Mouse (Mus musculus) midbrain, embryonic 13.5 days (tissue): ENCODE results near the gene Socs7. TPM values are rescaled to one million over a fixed set of nuclear protein-coding genes. Genes with fewer than 3 reads are reported as not detected.
"Not testable (repeated sequence)": the region's sequence is repeated elsewhere in the genome, so short reads cannot be mapped to it uniquely, and the experiment has no call there.

Experiments used
- ATAC-seq: fragments of 200-750 bp; cut with Nextera tagmentation; 2 replicates; pipeline ENCODE4 v1.8.0; 2017; ENCODE audit warnings: mild to moderate bottlenecking, moderate TSS enrichment, moderate library complexity
- H3K27ac ChIP-seq: fragments of 300-500 bp; sonication (generic); 2 replicates; pipeline ENCODE4 v1.5.1; 2015; ENCODE audit warnings: inconsistent platforms, mild to moderate bottlenecking, moderate library complexity
- H3K27me3 ChIP-seq: fragments of 300-500 bp; sonication (generic); 2 replicates; pipeline ENCODE4 v1.6.1; 2015; ENCODE audit warnings: mild to moderate bottlenecking, inconsistent platforms
- H3K36me3 ChIP-seq: fragments of 300-500 bp; sonication (generic); 2 replicates; pipeline ENCODE4 v1.6.1; 2015; ENCODE audit warnings: mild to moderate bottlenecking, inconsistent platforms
- H3K4me1 ChIP-seq: fragments of 300-500 bp; sonication (generic); replicated peaks from 2 replicates; pipeline ENCODE4 v1.6.1; 2015; ENCODE audit warnings: inconsistent platforms
- H3K4me2 ChIP-seq: fragments of 300-500 bp; sonication (generic); replicated peaks from 2 replicates; pipeline ENCODE4 v1.6.1; 2015; ENCODE audit warnings: moderate library complexity, mild to moderate bottlenecking, inconsistent platforms
- H3K4me3 ChIP-seq: fragments of 300-500 bp; sonication (generic); replicated peaks from 2 replicates; pipeline ENCODE4 v1.5.1; 2015; ENCODE audit warnings: mild to moderate bottlenecking, inconsistent platforms
- H3K9ac ChIP-seq: fragments of 300-500 bp; sonication (generic); replicated peaks from 2 replicates; pipeline ENCODE4 v1.6.1; 2015; ENCODE audit warnings: mild to moderate bottlenecking, inconsistent platforms
- H3K9me3 ChIP-seq: fragments of 300-500 bp; sonication (generic); 2 replicates; pipeline ENCODE4 v1.6.1; 2016; ENCODE audit warnings: mild to moderate bottlenecking, inconsistent platforms
- WGBS: fragments of 180-500 bp; shearing (Covaris S2); methylation state at CpG from one replicate; pipeline ENCODE4 v1.1.7; 2015; 5-methylcytosine and 5-hydroxymethylcytosine counted together
- polyA plus RNA-seq: library from polyadenylated mRNA; unstranded; fragments of >200 nt; fragmentation: Nextera tagmentation; extraction: Ambion mirVana; gene quantifications from 2 replicates; pipeline ENCODE4 v1.2.1, GENCODE M21; 2015

The Socs7 gene
- polyA plus RNA-seq = 8.8 and 9.4 TPM in 2 replicates

DNA sequence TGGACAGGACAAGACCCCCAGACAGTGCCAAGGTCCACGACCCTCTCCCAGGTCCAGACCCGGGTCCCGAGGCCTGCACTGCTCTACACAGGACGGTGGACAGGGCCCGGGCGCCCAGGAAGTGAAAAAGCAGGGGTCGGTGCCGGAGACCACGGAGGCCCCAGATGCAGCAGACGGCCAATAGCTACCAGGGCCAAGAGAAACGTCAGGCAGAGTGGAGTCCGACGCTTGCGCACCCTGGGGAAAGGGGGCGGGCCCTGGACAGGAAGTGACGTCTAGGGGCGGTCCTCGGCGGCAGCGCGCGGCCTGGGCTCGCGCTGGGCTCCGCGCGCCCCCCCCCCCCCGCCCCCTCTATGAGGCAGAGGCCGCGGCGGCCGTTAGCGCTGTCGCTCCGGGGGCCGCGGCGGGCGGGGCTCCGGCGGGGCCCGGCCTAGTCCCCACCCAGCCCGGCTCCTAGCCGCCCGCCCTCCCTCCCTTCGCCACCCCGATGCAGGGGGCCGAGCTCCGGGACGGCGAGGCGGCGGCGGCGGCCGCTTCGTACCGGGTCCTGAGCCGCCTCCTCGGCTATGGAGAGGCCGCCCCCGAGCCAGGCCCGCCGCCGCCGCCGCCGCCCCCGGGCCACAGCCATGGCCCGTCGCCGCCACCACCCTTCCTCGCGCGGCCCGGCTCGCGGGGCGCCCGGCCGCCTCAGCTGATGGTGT is at the start of gene Socs7:
TSS of gene Socs7 (plus strand) at position 604 of the 701 bp plus-strand sequence.
- peak within 1 kb of the TSS; percentile 87 for H3K27ac ChIP-seq
- H3K4me3 ChIP-seq = peak within 1 kb of the TSS; percentile 99
- no peaks in the 10 kb centered on the region for H3K36me3 ChIP-seq
- peak within 1 kb of the TSS; percentile 95 for H3K4me2 ChIP-seq
- H3K4me1 ChIP-seq = peaks cover 31% of the 10 kb centered on the region
- ATAC-seq = peak; percentile 98
- peak within 1 kb of the TSS; percentile 99 for H3K9ac ChIP-seq
- under 1% methylated on average over 28 of the region's 81 CpGs for WGBS
- H3K9me3 ChIP-seq = no peaks in the 10 kb centered on the region
- H3K27me3 ChIP-seq = no peaks in the 10 kb centered on the region

DNA sequence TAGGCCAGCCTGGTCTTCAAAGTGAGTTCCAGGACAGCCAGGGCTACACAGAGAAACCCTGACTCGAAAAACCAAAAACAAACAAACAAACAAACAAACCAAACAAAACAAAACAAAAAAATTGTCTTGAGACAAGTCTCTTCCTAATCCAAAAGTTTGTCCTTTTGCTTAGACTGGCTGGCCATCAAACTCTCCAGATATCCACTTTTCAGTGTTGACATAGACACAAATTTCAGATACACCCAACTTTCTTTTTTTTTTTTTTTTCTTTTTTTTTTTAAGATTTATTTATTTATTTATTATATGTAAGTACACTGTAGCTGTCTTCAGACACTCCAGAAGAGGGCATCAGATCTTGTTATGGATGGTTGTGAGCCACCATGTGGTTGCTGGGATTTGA is 49.5 kb upstream of the Socs7 start:
- H3K27ac ChIP-seq, H3K9ac ChIP-seq, H3K4me2 ChIP-seq, H3K4me3 ChIP-seq, H3K36me3 ChIP-seq, H3K27me3 ChIP-seq, ATAC-seq, H3K9me3 ChIP-seq: not testable (repeated sequence)
- peaks cover 29% of the 10 kb centered on the region for H3K4me1 ChIP-seq
- WGBS = 74% methylated on average over 1 of the region's 1 CpGs

DNA sequence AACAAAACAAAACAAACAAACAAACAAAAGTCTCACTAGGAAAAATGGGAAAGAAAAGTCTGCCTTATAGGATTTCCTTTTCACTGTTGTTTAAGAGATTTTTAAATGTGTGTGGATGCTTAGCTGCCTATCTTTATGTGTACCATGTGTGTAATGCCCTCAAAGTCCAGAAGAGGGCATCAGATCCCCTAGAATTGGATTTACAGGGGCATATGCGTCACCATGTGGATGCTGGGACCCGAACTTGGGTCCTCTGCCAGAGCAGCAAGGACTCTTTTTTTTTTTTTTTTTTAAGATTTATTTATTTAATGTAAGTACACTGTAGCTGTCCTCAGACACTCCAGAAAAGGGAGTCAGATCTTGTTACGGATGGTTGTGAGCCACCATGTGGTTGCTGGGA is 48.2 kb upstream of the Socs7 start:
- Histone ChIP-seq H3K4me1 (peaks cover 29% of the 10 kb centered on the region), H3K4me2 (no peak overlapping the region), H3K9ac (no peak overlapping the region), H3K4me3 (no peak overlapping the region), H3K27me3 (no peaks in the 10 kb centered on the region), H3K36me3 (no peaks in the 10 kb centered on the region), H3K9me3 (no peaks in the 10 kb centered on the region), H3K27ac (no peak overlapping the region)
- no peak for ATAC-seq
- 90% methylated on average over 3 of the region's 3 CpGs for WGBS

DNA sequence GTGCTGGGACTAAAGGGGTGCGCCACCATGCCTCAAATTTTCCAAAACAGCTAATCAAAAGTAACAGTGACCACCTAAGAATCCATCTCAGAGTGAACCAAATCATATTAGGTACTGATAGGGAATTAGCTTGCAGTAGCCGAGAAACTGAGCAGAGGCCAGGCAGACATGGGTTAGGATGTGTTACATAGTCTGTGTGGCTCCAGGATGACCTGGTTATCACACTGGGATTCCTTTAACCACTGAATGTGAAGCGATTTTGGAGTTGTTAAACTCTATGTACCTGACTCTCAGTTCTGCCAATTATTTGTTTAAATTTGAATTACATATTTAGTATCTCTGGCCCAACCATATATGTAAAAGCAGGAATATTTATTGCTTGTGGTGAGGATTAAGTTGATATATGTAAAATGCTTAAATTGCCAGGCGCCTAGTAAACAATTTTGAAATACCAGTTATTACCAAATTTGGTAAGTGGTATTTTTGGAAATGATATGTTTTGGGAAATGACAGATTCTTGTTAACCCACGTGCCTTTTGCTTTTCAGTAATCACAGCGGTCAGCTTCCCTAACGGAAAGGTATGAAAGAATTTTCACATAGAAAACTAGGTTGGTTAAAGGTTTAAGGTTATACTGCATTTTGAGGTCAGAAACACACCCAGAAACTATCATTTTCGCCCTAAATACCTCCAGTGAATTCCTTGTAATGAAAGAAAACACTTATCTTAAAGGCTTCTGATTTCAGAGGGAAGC is 47.4 kb upstream of the Socs7 start:
- Histone ChIP-seq H3K9ac (no peak overlapping the region), H3K4me1 (peaks cover 21% of the 10 kb centered on the region), H3K27me3 (no peaks in the 10 kb centered on the region), H3K36me3 (no peaks in the 10 kb centered on the region), H3K27ac (0 out of 2 replicates have a peak overlapping the region, but pooled peaks have one; percentile 16), H3K4me2 (peak overlapping the region; percentile 55), H3K9me3 (no peaks in the 10 kb centered on the region), H3K4me3 (peak overlapping the region; percentile 54; the same call in 1 of the 2 replicates)
- ATAC-seq = no peak
- 49% methylated on average over 8 of the region's 8 CpGs for WGBS

DNA sequence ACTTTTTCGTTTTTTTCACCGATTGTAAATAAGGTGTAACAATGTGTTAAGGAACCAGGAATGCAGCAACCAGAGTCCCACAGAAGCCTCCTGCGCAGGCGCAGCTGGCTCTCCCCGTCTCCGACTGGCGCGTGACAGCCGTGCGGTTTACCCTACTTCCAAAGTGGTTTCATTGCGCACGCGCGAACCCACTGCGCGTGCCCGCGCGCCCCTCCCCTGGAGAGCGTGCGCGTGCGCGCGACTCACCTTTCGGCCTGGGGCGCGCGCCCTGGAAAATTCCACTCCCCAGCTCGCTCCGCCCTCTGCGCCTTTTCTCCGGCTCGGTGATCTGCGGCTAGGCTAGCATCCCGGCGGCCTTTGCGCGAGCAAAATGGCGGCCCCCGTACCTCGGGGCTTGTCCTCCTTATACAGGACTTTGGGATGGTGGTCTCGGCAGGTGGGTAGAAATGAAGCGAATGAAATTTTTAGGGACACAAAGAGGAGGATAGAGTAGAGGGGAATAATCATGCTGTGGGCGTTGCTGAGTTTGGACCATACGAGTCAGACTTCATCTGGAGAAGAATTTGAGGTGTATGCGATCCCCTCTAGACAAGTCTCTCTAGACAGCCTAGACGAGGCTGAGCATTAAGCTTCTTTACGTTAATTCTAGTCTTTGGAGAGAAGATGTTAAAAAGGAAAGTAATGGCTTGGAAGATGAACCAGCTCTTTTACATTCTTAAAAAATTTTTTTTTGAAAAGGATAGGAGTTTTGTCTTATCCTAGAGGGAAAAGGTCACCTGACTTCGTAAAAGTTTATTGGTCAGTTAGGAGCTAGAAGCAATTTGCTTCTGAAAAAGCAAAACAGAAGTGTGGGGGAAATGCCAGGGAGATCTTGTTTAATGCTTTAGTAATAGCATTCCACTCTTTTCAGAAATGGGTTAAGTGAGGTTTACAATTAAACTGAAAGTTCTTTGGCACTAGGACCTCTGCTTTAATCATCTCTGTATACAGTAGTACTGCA is 46.5 kb upstream of the Socs7 start, which contains the start of gene Mrpl45:
TSS of gene Mrpl45 (plus strand) at position 213 of the 1,000 bp plus-strand sequence.
- WGBS = under 1% methylated on average over 50 of the region's 50 CpGs
- H3K36me3 ChIP-seq = no peaks in the 10 kb centered on the region
- peaks cover 13% of the 10 kb centered on the region for H3K4me1 ChIP-seq
- no peaks in the 10 kb centered on the region for H3K9me3 ChIP-seq
- peak within 1 kb of the TSS; percentile 55 for H3K4me2 ChIP-seq
- ATAC-seq = peak; percentile 95
- peak within 1 kb of the TSS; percentile 70 for H3K9ac ChIP-seq
- no peaks in the 10 kb centered on the region for H3K27me3 ChIP-seq
- peak within 1 kb of the TSS; percentile 70 for H3K27ac ChIP-seq
- H3K4me3 ChIP-seq = peak within 1 kb of the TSS; percentile 54

DNA sequence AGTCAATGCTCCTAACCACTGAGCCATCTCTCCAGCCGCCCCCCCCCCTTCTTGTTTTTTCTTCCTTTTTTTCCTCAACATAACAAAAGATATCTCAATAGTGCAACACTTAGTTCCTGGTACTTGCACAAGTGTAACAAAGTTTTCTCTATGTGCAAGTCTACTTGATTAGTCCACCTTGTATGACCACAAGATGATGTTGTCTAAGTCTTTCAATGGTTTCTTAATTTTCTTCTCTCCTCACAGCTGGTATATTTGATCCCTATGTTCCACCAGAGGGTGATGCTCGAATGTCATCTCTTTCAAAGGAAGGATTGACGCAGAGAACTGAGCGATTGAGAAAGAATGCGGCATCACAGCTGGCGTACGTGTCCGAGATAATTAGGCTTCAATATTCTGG is 41.2 kb upstream of the Socs7 start:
- Histone ChIP-seq H3K9ac (no peak overlapping the region), H3K36me3 (peaks cover 38% of the 10 kb centered on the region), H3K4me3 (no peak overlapping the region), H3K27ac (no peak overlapping the region), H3K27me3 (no peaks in the 10 kb centered on the region), H3K9me3 (no peaks in the 10 kb centered on the region), H3K4me2 (no peak overlapping the region), H3K4me1 (peaks cover 2% of the 10 kb centered on the region)
- no peak for ATAC-seq
- 86% methylated on average over 8 of the region's 8 CpGs for WGBS

DNA sequence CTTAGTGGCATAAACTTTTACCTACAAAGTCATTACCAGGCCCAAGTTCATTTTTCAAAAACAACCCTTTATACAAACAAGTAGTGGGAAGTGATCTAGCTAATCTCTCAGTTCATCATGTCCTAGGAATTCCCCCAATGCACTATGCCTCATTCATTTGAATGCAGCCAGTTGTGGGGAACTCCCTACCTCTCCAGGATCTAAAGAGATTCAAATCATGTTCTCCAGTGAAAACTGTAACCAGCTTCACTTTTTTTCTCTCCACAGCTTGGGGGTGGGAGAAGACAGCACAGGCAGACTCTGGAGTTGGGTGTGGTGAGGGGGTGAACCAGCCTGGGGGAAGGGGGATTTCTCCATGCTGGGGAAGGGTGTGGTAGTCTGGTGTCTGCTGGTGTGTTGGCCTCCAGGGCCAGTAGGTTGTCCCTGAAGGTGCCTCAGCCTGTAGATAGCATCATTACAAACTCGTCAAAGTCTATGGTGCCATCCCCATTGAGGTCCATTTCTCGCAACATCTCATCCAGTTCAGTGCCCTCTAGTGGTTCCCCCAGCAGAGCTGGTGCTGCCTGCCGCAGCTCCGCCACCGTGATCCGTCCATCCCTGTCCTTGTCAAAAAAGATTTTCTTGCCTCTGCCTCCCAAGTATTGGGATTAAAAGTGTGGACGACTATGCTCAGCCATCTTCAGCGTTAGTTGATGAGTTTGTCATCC is 40.3 kb upstream of the Socs7 start:
- not testable (repeated sequence) for ATAC-seq, H3K4me3 ChIP-seq, H3K4me1 ChIP-seq, H3K27me3 ChIP-seq, H3K9me3 ChIP-seq, H3K4me2 ChIP-seq, H3K9ac ChIP-seq, H3K27ac ChIP-seq
- H3K36me3 ChIP-seq = peaks cover 46% of the 10 kb centered on the region
- WGBS = 84% methylated on average over 8 of the region's 8 CpGs

DNA sequence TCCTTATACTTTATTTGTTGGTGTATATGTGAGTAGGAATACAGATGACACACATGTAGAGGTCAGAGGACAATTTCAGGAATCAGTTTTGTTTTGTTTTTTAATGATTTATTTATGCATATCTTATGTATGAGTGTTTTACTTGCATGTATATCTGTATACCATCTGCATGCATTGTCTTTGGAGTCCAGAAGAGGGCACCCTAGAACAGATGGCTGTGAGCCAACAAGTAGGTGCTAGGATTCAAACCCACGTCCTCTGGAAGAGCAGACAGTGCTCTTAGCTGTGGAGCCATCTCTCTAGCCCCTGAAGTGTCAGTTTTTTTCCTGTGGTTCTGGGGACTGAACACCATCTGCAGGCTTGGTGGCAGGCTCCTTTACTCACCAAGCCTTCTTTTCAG is 37.1 kb upstream of the Socs7 start:
- H3K9me3 ChIP-seq = no peaks in the 10 kb centered on the region
- no peak overlapping the region for H3K4me2 ChIP-seq
- H3K4me1 ChIP-seq = no peaks in the 10 kb centered on the region
- no peak overlapping the region for H3K27ac ChIP-seq
- no peak overlapping the region for H3K4me3 ChIP-seq
- ATAC-seq = no peak
- peaks cover 71% of the 10 kb centered on the region for H3K36me3 ChIP-seq
- 75% methylated on average over 1 of the region's 1 CpGs for WGBS
- no peaks in the 10 kb centered on the region for H3K27me3 ChIP-seq
- no peak overlapping the region for H3K9ac ChIP-seq

DNA sequence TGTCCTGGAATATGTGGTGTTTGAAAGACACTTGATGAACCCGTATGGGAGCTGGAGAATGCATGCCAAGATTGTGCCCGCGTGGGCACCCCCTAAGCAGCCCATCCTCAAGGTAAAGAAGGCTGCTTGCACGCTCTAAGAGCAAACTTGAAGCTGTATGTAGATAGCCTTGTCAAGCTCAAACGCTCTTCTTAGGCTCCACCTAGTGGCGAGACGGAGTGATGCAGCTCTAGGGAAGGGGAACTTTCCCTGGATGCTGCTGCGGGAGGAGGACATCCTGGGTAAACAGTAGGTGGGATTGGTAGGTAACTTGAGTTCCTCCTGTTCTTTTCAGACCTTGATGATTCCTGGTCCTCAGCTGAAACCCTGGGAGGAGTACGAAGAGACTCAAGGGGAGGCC is 34.2 kb upstream of the Socs7 start:
- WGBS = 26% methylated on average over 9 of the region's 9 CpGs
- peaks cover 64% of the 10 kb centered on the region for H3K36me3 ChIP-seq
- H3K4me1 ChIP-seq = no peaks in the 10 kb centered on the region
- H3K4me2 ChIP-seq = no peak overlapping the region
- H3K9me3 ChIP-seq = no peaks in the 10 kb centered on the region
- H3K27me3 ChIP-seq = no peaks in the 10 kb centered on the region
- no peak overlapping the region for H3K27ac ChIP-seq
- ATAC-seq = no peak
- no peak overlapping the region for H3K9ac ChIP-seq
- H3K4me3 ChIP-seq = no peak overlapping the region

DNA sequence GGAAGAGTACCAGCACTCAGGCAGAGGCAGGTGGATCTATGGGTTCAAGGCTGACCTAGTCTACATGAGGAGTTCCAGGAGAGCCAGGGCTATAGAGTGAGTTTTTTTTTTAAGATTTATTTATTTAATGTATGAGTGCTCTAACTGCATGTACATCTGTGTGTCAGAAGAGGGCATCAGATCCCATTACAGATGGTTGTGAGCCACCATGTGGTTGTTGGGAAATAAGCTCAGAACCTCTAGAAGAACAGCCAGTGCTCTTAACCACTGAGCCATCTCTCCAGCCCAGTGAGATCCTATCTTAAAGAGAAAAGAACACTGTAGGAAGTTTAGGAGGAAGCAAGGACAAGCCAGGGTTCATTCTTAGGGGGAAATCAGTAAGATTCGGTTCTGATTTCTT is 32.0 kb upstream of the Socs7 start:
- Histone ChIP-seq H3K27ac (no peak overlapping the region), H3K27me3 (no peaks in the 10 kb centered on the region), H3K9ac (no peak overlapping the region), H3K4me2 (no peak overlapping the region), H3K9me3 (no peaks in the 10 kb centered on the region), H3K36me3 (peaks cover 47% of the 10 kb centered on the region), H3K4me1 (no peaks in the 10 kb centered on the region), H3K4me3 (no peak overlapping the region)
- no peak for ATAC-seq
- 93% methylated on average over 1 of the region's 1 CpGs for WGBS
